16 mouse cellular contexts compared by ENCODE assay signal in the genomic region with DNA sequence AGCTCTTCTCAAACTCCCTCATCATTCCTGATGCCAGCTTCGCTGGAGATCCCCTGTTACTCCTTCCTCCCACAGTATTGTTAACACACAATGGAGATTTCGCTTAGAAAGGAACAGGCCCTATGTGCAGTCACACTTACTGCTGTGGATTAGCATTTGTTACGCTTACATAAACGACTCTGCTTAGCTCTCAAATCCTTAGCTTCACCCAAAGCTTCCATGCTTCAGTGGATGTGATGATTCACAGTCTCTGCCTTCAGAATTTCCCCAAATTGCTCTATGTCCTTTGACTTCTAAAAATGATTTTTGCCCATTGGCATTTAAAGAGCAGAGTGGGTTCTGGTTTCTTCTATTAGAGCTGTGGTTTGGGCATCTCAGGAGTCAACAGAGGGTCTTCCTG. TPM values are rescaled to one million over a fixed set of nuclear protein-coding genes. Genes with fewer than 3 reads are reported as not detected.
"Had no signal": no experiment of that assay in that cellular context is flagged by ENCODE, and none has a peak within 500 bp of the region (broad histone marks: within the 10 kb centered on the region; RNA-seq: fewer than 3 reads in every experiment).

No protein-coding gene starts in this region.

- H3K9ac ChIP-seq: intestine, embryonic 15.5 days; kidney, embryonic 15.5 days; limb, embryonic 13.5 days; liver, embryonic 14.5 days; neural tube, embryonic 12.5 days; stomach, embryonic 15.5 days had no signal

- ATAC-seq: intestine, embryonic 15.5 days; lung, postnatal 0 days had no signal

- H3K4me1 ChIP-seq: intestine, embryonic 15.5 days; kidney, embryonic 15.5 days; limb, embryonic 13.5 days; neural tube, embryonic 12.5 days; stomach, embryonic 15.5 days had no signal

- H3K36me3 ChIP-seq: intestine, embryonic 15.5 days; kidney, embryonic 15.5 days; limb, embryonic 13.5 days; neural tube, embryonic 12.5 days; stomach, embryonic 15.5 days had no signal

- H3K4me3 ChIP-seq: intestine, embryonic 15.5 days; kidney, embryonic 15.5 days; neural tube, embryonic 12.5 days; stomach, embryonic 15.5 days had no signal

- H3K27me3 ChIP-seq: intestine, embryonic 15.5 days; limb, embryonic 13.5 days; neural tube, embryonic 12.5 days; stomach, embryonic 15.5 days had no signal

- H3K9me3 ChIP-seq: intestine, embryonic 15.5 days; kidney, embryonic 15.5 days; limb, embryonic 13.5 days; neural tube, embryonic 12.5 days; stomach, embryonic 15.5 days had no signal

- H3K27ac ChIP-seq: intestine, embryonic 15.5 days; kidney, embryonic 15.5 days; limb, embryonic 13.5 days; liver, embryonic 14.5 days; neural tube, embryonic 12.5 days; stomach, embryonic 15.5 days had no signal

- DNase-seq: kidney, adult 18-20 months; kidney, postnatal 25 days; layer of hippocampus, postnatal 36 days; lung, adult 2 months; lung, postnatal 36 days; thymus, postnatal 4 days had no signal

RNA-seq across cellular contexts. Expression of a gene that starts 6.7 kb away (rescaled TPM):
- polyA plus RNA-seq: intestine, embryonic 15.5 days; kidney, embryonic 15.5 days; limb, embryonic 13.5 days; liver, adult 2 months; liver, embryonic 14.5 days; lung, adult 2 months; lung, postnatal 0 days; neural tube, embryonic 12.5 days; spleen, adult 2 months; stomach, embryonic 15.5 days; thymus, postnatal 0 days had no signal

RNA-seq across cellular contexts. Expression of a gene that starts 7.7 kb away (rescaled TPM):
- polyA plus RNA-seq: intestine, embryonic 15.5 days; kidney, embryonic 15.5 days; limb, embryonic 13.5 days; liver, adult 2 months; liver, embryonic 14.5 days; lung, adult 2 months; neural tube, embryonic 12.5 days; spleen, adult 2 months; stomach, embryonic 15.5 days; thymus, postnatal 0 days had no signal

RNA-seq across cellular contexts. Expression of a gene that starts 10.3 kb away (rescaled TPM):
- polyA plus RNA-seq: intestine, embryonic 15.5 days; kidney, embryonic 15.5 days; limb, embryonic 13.5 days; liver, adult 2 months; liver, embryonic 14.5 days; lung, adult 2 months; lung, postnatal 0 days; neural tube, embryonic 12.5 days; spleen, adult 2 months; stomach, embryonic 15.5 days; thymus, postnatal 0 days had no signal

RNA-seq across cellular contexts. Expression of a gene that starts 13.9 kb away (rescaled TPM):
- polyA plus RNA-seq: intestine, embryonic 15.5 days; kidney, embryonic 15.5 days; limb, embryonic 13.5 days; liver, adult 2 months; liver, embryonic 14.5 days; lung, adult 2 months; lung, postnatal 0 days; neural tube, embryonic 12.5 days; spleen, adult 2 months; stomach, embryonic 15.5 days; thymus, postnatal 0 days had no signal

RNA-seq across cellular contexts. Expression of a gene that starts 16.5 kb away (rescaled TPM):
- polyA plus RNA-seq: intestine, embryonic 15.5 days; kidney, embryonic 15.5 days; limb, embryonic 13.5 days; liver, adult 2 months; liver, embryonic 14.5 days; lung, postnatal 0 days; neural tube, embryonic 12.5 days; spleen, adult 2 months; stomach, embryonic 15.5 days; thymus, postnatal 0 days had no signal
